Mouse (Mus musculus): ENCODE measurements around the gene Prkar2b. TPM values are rescaled to one million over a fixed set of nuclear protein-coding genes. Genes with fewer than 3 reads are reported as not detected.

The Prkar2b gene
- polyA plus RNA-seq, 1 experiment: 8.9 TPM

GRCm38 (mm10) chr12:31938391-31938997 lies 122.6 kb downstream of the Prkar2b start:
- TF ChIP-seq EP300 (IDR thresholded peaks at IDR 0.05; ENCODE audit: insufficient read depth, low read depth, low read length) (no peak), CTCF (IDR thresholded peaks at IDR 0.05; ENCODE audit: low read depth, low read length) (no peak), POLR2A (IDR thresholded peaks at IDR 0.05; ENCODE audit: insufficient read depth, low read length) (no peak)
- no peaks in the 10 kb centered on the region for H3K27me3 ChIP-seq (ENCODE audit: control insufficient read depth, insufficient read depth, low read length, poor library complexity, severe bottlenecking)
- H3K27ac ChIP-seq (ENCODE audit: insufficient read depth, low read length): no peak overlapping the region
- no peak overlapping the region for H3K4me3 ChIP-seq (ENCODE audit: low read depth, low read length)
- H3K9me3 ChIP-seq (replicated peaks; ENCODE audit: control insufficient read depth, insufficient read depth, low read length, poor library complexity, severe bottlenecking): no peaks in the 10 kb centered on the region
- H3K4me1 ChIP-seq (ENCODE audit: control insufficient read depth, insufficient read depth, low read length): no peaks in the 10 kb centered on the region
- H3K36me3 ChIP-seq (ENCODE audit: control insufficient read depth, insufficient read depth, low read length, poor library complexity, severe bottlenecking): peaks cover 52% of the 10 kb centered on the region
- H3K9ac ChIP-seq (ENCODE audit: low read depth, poor library complexity, severe bottlenecking): no peak overlapping the region

GRCm38 (mm10) chr12:31937613-31938012 lies 123.5 kb downstream of the Prkar2b start:
- Histone ChIP-seq H3K9me3 (replicated peaks; ENCODE audit: control insufficient read depth, insufficient read depth, low read length, poor library complexity, severe bottlenecking) (no peaks in the 10 kb centered on the region), H3K27me3 (ENCODE audit: control insufficient read depth, insufficient read depth, low read length, poor library complexity, severe bottlenecking) (no peaks in the 10 kb centered on the region), H3K4me1 (ENCODE audit: control insufficient read depth, insufficient read depth, low read length) (no peaks in the 10 kb centered on the region), H3K4me3 (ENCODE audit: low read depth, low read length) (no peak overlapping the region), H3K9ac (ENCODE audit: low read depth, poor library complexity, severe bottlenecking) (no peak overlapping the region), H3K36me3 (ENCODE audit: control insufficient read depth, insufficient read depth, low read length, poor library complexity, severe bottlenecking) (peaks cover 45% of the 10 kb centered on the region), H3K27ac (ENCODE audit: insufficient read depth, low read length) (no peak overlapping the region)
- no peak for TF ChIP-seq CTCF (IDR thresholded peaks at IDR 0.05; ENCODE audit: low read depth, low read length)
- TF ChIP-seq POLR2A (IDR thresholded peaks at IDR 0.05; ENCODE audit: insufficient read depth, low read length): no peak
- TF ChIP-seq EP300 (IDR thresholded peaks at IDR 0.05; ENCODE audit: insufficient read depth, low read depth, low read length): no peak

- Histone ChIP-seq H3K27me3 (ENCODE audit: control insufficient read depth, insufficient read depth, low read length, poor library complexity, severe bottlenecking) (no peaks in the 10 kb centered on the region), H3K36me3 (ENCODE audit: control insufficient read depth, insufficient read depth, low read length, poor library complexity, severe bottlenecking) (peaks cover 48% of the 10 kb centered on the region), H3K9ac (ENCODE audit: low read depth, poor library complexity, severe bottlenecking) (no peak overlapping the region), H3K27ac (ENCODE audit: insufficient read depth, low read length) (no peak overlapping the region), H3K9me3 (replicated peaks; ENCODE audit: control insufficient read depth, insufficient read depth, low read length, poor library complexity, severe bottlenecking) (no peaks in the 10 kb centered on the region), H3K4me1 (ENCODE audit: control insufficient read depth, insufficient read depth, low read length) (no peaks in the 10 kb centered on the region), H3K4me3 (ENCODE audit: low read depth, low read length) (no peak overlapping the region)
- TF ChIP-seq CTCF (IDR thresholded peaks at IDR 0.05; ENCODE audit: low read depth, low read length) (no peak), EP300 (IDR thresholded peaks at IDR 0.05; ENCODE audit: insufficient read depth, low read depth, low read length) (0 out of 2 replicates have a peak, but pooled peaks have one; percentile 52), POLR2A (IDR thresholded peaks at IDR 0.05; ENCODE audit: insufficient read depth, low read length) (no peak)
Measured at GRCm38 (mm10) chr12:31936657-31937300, 124.3 kb downstream of the Prkar2b start.

- Histone ChIP-seq H3K27me3 (ENCODE audit: control insufficient read depth, insufficient read depth, low read length, poor library complexity, severe bottlenecking) (no peaks in the 10 kb centered on the region), H3K4me3 (ENCODE audit: low read depth, low read length) (no peak overlapping the region), H3K36me3 (ENCODE audit: control insufficient read depth, insufficient read depth, low read length, poor library complexity, severe bottlenecking) (peaks cover 48% of the 10 kb centered on the region), H3K9ac (ENCODE audit: low read depth, poor library complexity, severe bottlenecking) (no peak overlapping the region), H3K27ac (ENCODE audit: insufficient read depth, low read length) (no peak overlapping the region), H3K9me3 (replicated peaks; ENCODE audit: control insufficient read depth, insufficient read depth, low read length, poor library complexity, severe bottlenecking) (no peaks in the 10 kb centered on the region), H3K4me1 (ENCODE audit: control insufficient read depth, insufficient read depth, low read length) (no peaks in the 10 kb centered on the region)
- TF ChIP-seq CTCF (IDR thresholded peaks at IDR 0.05; ENCODE audit: low read depth, low read length) (no peak), EP300 (IDR thresholded peaks at IDR 0.05; ENCODE audit: insufficient read depth, low read depth, low read length) (no peak), POLR2A (IDR thresholded peaks at IDR 0.05; ENCODE audit: insufficient read depth, low read length) (no peak)
Measured at GRCm38 (mm10) chr12:31931818-31932217, 129.3 kb downstream of the Prkar2b start.

- Histone ChIP-seq H3K36me3 (ENCODE audit: control insufficient read depth, insufficient read depth, low read length, poor library complexity, severe bottlenecking) (peaks cover 34% of the 10 kb centered on the region), H3K4me1 (ENCODE audit: control insufficient read depth, insufficient read depth, low read length) (no peaks in the 10 kb centered on the region), H3K27me3 (ENCODE audit: control insufficient read depth, insufficient read depth, low read length, poor library complexity, severe bottlenecking) (no peaks in the 10 kb centered on the region), H3K27ac (ENCODE audit: insufficient read depth, low read length) (no peak overlapping the region), H3K4me3 (ENCODE audit: low read depth, low read length) (no peak overlapping the region), H3K9ac (ENCODE audit: low read depth, poor library complexity, severe bottlenecking) (no peak overlapping the region), H3K9me3 (replicated peaks; ENCODE audit: control insufficient read depth, insufficient read depth, low read length, poor library complexity, severe bottlenecking) (no peaks in the 10 kb centered on the region)
- TF ChIP-seq POLR2A (IDR thresholded peaks at IDR 0.05; ENCODE audit: insufficient read depth, low read length) (no peak), CTCF (IDR thresholded peaks at IDR 0.05; ENCODE audit: low read depth, low read length) (no peak), EP300 (IDR thresholded peaks at IDR 0.05; ENCODE audit: insufficient read depth, low read depth, low read length) (no peak)
Measured at GRCm38 (mm10) chr12:31928498-31928897, 132.6 kb downstream of the Prkar2b start.

GRCm38 (mm10) chr12:31926661-31927061 lies 134.4 kb downstream of the Prkar2b start:
- no peaks in the 10 kb centered on the region for H3K27me3 ChIP-seq (ENCODE audit: control insufficient read depth, insufficient read depth, low read length, poor library complexity, severe bottlenecking)
- H3K4me3 ChIP-seq (ENCODE audit: low read depth, low read length): no peak overlapping the region
- no peaks in the 10 kb centered on the region for H3K4me1 ChIP-seq (ENCODE audit: control insufficient read depth, insufficient read depth, low read length)
- no peak for TF ChIP-seq EP300 (IDR thresholded peaks at IDR 0.05; ENCODE audit: insufficient read depth, low read depth, low read length)
- TF ChIP-seq POLR2A (IDR thresholded peaks at IDR 0.05; ENCODE audit: insufficient read depth, low read length): no peak
- TF ChIP-seq CTCF (IDR thresholded peaks at IDR 0.05; ENCODE audit: low read depth, low read length): peak; percentile 84
- no peaks in the 10 kb centered on the region for H3K9me3 ChIP-seq (replicated peaks; ENCODE audit: control insufficient read depth, insufficient read depth, low read length, poor library complexity, severe bottlenecking)
- no peak overlapping the region for H3K27ac ChIP-seq (ENCODE audit: insufficient read depth, low read length)
- no peak overlapping the region for H3K9ac ChIP-seq (ENCODE audit: low read depth, poor library complexity, severe bottlenecking)
- peaks cover 29% of the 10 kb centered on the region for H3K36me3 ChIP-seq (ENCODE audit: control insufficient read depth, insufficient read depth, low read length, poor library complexity, severe bottlenecking)

Measured in ES-Bruce4 (cell line).